Mouse (Mus musculus): ENCODE measurements at regions not wholly inside any gene's neighbourhood (a gene's known extent, or its start where the extent isn't known, plus 50 kb on each side); places are given as distances from the start of the nearest gene placed in this dataset.
A peak's percentile ranks its signal among the peaks of the same experiment; 100 is the strongest.

- no peaks in the 10 kb centered on the region for H3K9me3 ChIP-seq (ENCODE audit: control insufficient read depth, low read length)
- H3K4me3 ChIP-seq (ENCODE audit: low read length), result no peak overlapping the region
- peaks cover 9% of the 10 kb centered on the region; the same call in 1 of the 2 replicates for H3K4me1 ChIP-seq (ENCODE audit: control insufficient read depth, insufficient read depth, low read length)
- H3K27ac ChIP-seq (ENCODE audit: low read depth, low read length), result no peak overlapping the region
- WGBS, result 46% methylated on average over 4 of the region's 4 CpGs
- no peak overlapping the region for H3K9ac ChIP-seq (ENCODE audit: low read depth, low read length)
- H3K27me3 ChIP-seq (ENCODE audit: control insufficient read depth, insufficient read depth, low read length), result no peaks in the 10 kb centered on the region
- no peak overlapping the region for H3K4me2 ChIP-seq (replicated peaks; ENCODE audit: low read depth, low read length)
- no peak for ATAC-seq (ENCODE audit: low FRiP score, low TSS enrichment)
- no peaks in the 10 kb centered on the region for H3K36me3 ChIP-seq (ENCODE audit: control insufficient read depth, insufficient read depth, low read length)
Measured at GRCm38 (mm10) chr6:17195538-17195937, 85.4 kb upstream of the Cav2 start.

DNA sequence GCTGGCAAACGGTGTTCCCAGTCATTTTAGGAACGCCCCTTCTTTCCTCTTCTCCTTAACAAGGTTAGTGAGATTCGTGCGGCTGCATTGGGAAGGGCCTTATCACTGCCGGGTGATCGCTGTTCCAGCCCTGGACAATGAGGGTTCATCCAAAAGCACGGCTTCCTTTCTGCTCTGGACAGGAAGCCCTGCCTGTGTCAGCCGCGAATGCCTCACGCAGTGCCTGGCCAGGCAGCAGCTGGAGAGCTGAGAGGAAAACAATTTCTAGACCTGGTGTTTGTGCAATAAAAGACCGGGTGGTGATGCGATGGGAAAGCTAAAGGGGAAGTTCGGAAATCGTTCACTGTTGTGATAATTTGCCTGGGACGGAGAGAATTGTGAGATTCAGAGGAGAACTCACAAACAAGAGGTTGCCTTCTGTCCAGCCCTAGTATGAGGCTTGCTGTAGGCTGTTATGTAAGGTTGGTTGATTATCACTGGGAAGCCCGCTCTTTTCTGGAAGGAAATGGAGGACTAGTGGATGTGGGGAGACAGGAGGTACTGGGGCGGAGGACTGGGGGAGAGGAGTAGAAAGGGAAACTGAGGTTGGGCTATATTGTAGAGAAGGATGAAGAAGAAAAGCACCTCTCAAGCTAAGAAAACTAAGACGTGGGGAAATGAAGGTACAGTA is 83.1 kb upstream of the Cav2 start:
- H3K27ac ChIP-seq (ENCODE audit: low read depth, low read length), result peak overlapping the region; percentile 42; the same call in 1 of the 2 replicates
- H3K9ac ChIP-seq (ENCODE audit: low read depth, low read length), result no peak overlapping the region
- H3K4me1 ChIP-seq (ENCODE audit: control insufficient read depth, insufficient read depth, low read length), result peaks cover 9% of the 10 kb centered on the region; the same call in 1 of the 2 replicates
- H3K9me3 ChIP-seq (ENCODE audit: control insufficient read depth, low read length), result no peaks in the 10 kb centered on the region
- WGBS, result 59% methylated on average over 18 of the region's 18 CpGs
- no peaks in the 10 kb centered on the region for H3K36me3 ChIP-seq (ENCODE audit: control insufficient read depth, insufficient read depth, low read length)
- H3K4me3 ChIP-seq (ENCODE audit: low read length), result no peak overlapping the region
- H3K27me3 ChIP-seq (ENCODE audit: control insufficient read depth, insufficient read depth, low read length), result no peaks in the 10 kb centered on the region
- ATAC-seq (ENCODE audit: low FRiP score, low TSS enrichment), result peak; percentile 37; the same call in 1 of the 2 replicates
- H3K4me2 ChIP-seq (replicated peaks; ENCODE audit: low read depth, low read length), result 0 out of 2 replicates have a peak overlapping the region, but pooled peaks have one; percentile 5

DNA sequence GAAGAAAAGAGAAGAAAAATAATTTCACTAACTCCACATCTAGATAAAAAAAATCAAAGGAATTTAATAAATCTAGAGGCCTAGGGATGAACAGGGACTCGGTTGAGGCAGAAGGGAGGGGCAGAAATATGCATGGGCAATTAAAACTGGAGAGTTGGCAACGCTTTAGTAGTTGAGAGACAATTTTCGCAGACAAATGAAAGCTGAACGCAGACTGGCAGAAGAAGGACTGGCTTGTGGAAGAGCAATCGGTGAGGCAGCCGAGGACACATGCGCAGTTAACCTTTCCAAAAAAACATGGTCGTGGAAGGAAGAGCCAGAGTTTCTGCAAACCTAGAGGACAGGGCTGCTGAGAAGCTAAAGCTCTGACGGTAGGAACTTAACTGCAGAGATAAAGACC is 82.1 kb upstream of the Cav2 start:
- Histone ChIP-seq H3K27ac (ENCODE audit: low read depth, low read length) (no peak overlapping the region), H3K9ac (ENCODE audit: low read depth, low read length) (no peak overlapping the region), H3K9me3 (ENCODE audit: control insufficient read depth, low read length) (no peaks in the 10 kb centered on the region), H3K27me3 (ENCODE audit: control insufficient read depth, insufficient read depth, low read length) (no peaks in the 10 kb centered on the region), H3K4me1 (ENCODE audit: control insufficient read depth, insufficient read depth, low read length) (peaks cover 9% of the 10 kb centered on the region; the same call in 1 of the 2 replicates), H3K4me2 (replicated peaks; ENCODE audit: low read depth, low read length) (no peak overlapping the region), H3K36me3 (ENCODE audit: control insufficient read depth, insufficient read depth, low read length) (no peaks in the 10 kb centered on the region), H3K4me3 (ENCODE audit: low read length) (no peak overlapping the region)
- ATAC-seq (ENCODE audit: low FRiP score, low TSS enrichment), result no peak
- WGBS, result 66% methylated on average over 9 of the region's 9 CpGs

GRCm38 (mm10) chr6:17201916-17202636 is 78.9 kb upstream of the Cav2 start:
- no peak overlapping the region for H3K4me2 ChIP-seq (replicated peaks; ENCODE audit: low read depth, low read length)
- peaks cover 9% of the 10 kb centered on the region; the same call in 1 of the 2 replicates for H3K4me1 ChIP-seq (ENCODE audit: control insufficient read depth, insufficient read depth, low read length)
- H3K36me3 ChIP-seq (ENCODE audit: control insufficient read depth, insufficient read depth, low read length), result no peaks in the 10 kb centered on the region
- no peak for ATAC-seq (ENCODE audit: low FRiP score, low TSS enrichment)
- H3K9me3 ChIP-seq (ENCODE audit: control insufficient read depth, low read length), result no peaks in the 10 kb centered on the region
- 75% methylated on average over 6 of the region's 6 CpGs for WGBS
- H3K4me3 ChIP-seq (ENCODE audit: low read length), result no peak overlapping the region
- no peak overlapping the region for H3K27ac ChIP-seq (ENCODE audit: low read depth, low read length)
- no peaks in the 10 kb centered on the region for H3K27me3 ChIP-seq (ENCODE audit: control insufficient read depth, insufficient read depth, low read length)
- H3K9ac ChIP-seq (ENCODE audit: low read depth, low read length), result no peak overlapping the region

GRCm38 (mm10) chr6:17203302-17203701 is 77.7 kb upstream of the Cav2 start:
- Histone ChIP-seq H3K4me2 (replicated peaks; ENCODE audit: low read depth, low read length) (no peak overlapping the region), H3K9ac (ENCODE audit: low read depth, low read length) (no peak overlapping the region), H3K36me3 (ENCODE audit: control insufficient read depth, insufficient read depth, low read length) (no peaks in the 10 kb centered on the region), H3K27me3 (ENCODE audit: control insufficient read depth, insufficient read depth, low read length) (no peaks in the 10 kb centered on the region), H3K4me1 (ENCODE audit: control insufficient read depth, insufficient read depth, low read length) (0 out of 2 replicates have a peak, but pooled peaks cover 4% of the 10 kb centered on the region), H3K9me3 (ENCODE audit: control insufficient read depth, low read length) (no peaks in the 10 kb centered on the region), H3K27ac (ENCODE audit: low read depth, low read length) (no peak overlapping the region), H3K4me3 (ENCODE audit: low read length) (no peak overlapping the region)
- WGBS, result 94% methylated on average over 5 of the region's 5 CpGs
- no peak for ATAC-seq (ENCODE audit: low FRiP score, low TSS enrichment)

GRCm38 (mm10) chr6:17203900-17204686 is 76.9 kb upstream of the Cav2 start:
- WGBS, result 75% methylated on average over 9 of the region's 9 CpGs

DNA sequence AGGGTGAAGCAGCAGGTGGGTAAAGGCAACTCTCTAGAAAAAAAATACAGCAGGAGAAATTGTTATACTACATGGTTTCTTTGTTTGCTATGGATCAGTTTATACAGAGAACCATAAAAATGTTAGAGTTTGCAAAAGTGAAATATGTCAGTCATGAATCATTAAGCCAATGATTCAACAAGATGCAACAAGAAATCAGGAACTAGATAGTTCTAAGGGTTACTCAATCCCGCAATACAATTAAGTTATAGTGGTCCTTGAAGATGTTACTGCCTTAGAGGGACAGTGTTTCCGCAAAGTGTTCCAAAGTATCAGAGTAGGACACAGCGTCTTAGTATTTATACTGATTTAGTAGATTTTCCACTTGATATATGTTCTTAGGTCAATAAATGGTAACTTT is 74.1 kb upstream of the Cav2 start:
- H3K4me3 ChIP-seq (ENCODE audit: low read length), result no peak overlapping the region
- H3K27ac ChIP-seq (ENCODE audit: low read depth, low read length), result no peak overlapping the region
- H3K36me3 ChIP-seq (ENCODE audit: control insufficient read depth, insufficient read depth, low read length), result no peaks in the 10 kb centered on the region
- no peak for ATAC-seq (ENCODE audit: low FRiP score, low TSS enrichment)
- H3K4me2 ChIP-seq (replicated peaks; ENCODE audit: low read depth, low read length), result no peak overlapping the region
- no peaks in the 10 kb centered on the region for H3K9me3 ChIP-seq (ENCODE audit: control insufficient read depth, low read length)
- peaks cover 4% of the 10 kb centered on the region; the same call in 1 of the 2 replicates for H3K4me1 ChIP-seq (ENCODE audit: control insufficient read depth, insufficient read depth, low read length)
- H3K27me3 ChIP-seq (ENCODE audit: control insufficient read depth, insufficient read depth, low read length), result no peaks in the 10 kb centered on the region
- WGBS, result 97% methylated on average over 3 of the region's 3 CpGs
- H3K9ac ChIP-seq (ENCODE audit: low read depth, low read length), result no peak overlapping the region

More at GRCm38 (mm10) chr6:17203900-17204686, 76.9 kb upstream of the Cav2 start:
- Histone ChIP-seq H3K9me3 (ENCODE audit: control insufficient read depth, low read length) (no peaks in the 10 kb centered on the region), H3K27me3 (ENCODE audit: control insufficient read depth, insufficient read depth, low read length) (no peaks in the 10 kb centered on the region), H3K4me3 (ENCODE audit: low read length) (no peak overlapping the region), H3K9ac (ENCODE audit: low read depth, low read length) (no peak overlapping the region), H3K4me2 (replicated peaks; ENCODE audit: low read depth, low read length) (no peak overlapping the region), H3K27ac (ENCODE audit: low read depth, low read length) (no peak overlapping the region), H3K4me1 (ENCODE audit: control insufficient read depth, insufficient read depth, low read length) (peaks cover 5% of the 10 kb centered on the region; the same call in 1 of the 2 replicates), H3K36me3 (ENCODE audit: control insufficient read depth, insufficient read depth, low read length) (no peaks in the 10 kb centered on the region)
- ATAC-seq (ENCODE audit: low FRiP score, low TSS enrichment), result no peak

DNA sequence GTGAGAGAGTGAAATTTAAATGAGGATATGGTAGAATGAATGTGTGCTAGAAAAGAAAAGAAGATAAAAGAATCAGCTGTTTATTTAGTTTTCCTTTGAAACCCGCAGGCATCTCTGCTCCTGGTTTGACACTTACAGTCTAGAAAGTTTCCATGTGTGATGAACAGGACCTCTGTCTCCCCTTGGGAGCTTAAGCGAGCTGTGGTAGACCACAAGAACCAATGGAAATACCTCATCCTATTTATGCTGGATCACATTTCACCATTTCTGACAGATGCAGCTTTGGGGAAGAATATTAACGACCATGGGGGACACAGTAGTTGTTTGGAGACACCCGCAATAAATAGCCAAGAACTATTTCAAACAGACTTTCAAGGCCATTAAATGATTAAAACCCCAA is 71.2 kb upstream of the Cav2 start:
- Histone ChIP-seq H3K27me3 (ENCODE audit: control insufficient read depth, insufficient read depth, low read length) (no peaks in the 10 kb centered on the region), H3K4me2 (replicated peaks; ENCODE audit: low read depth, low read length) (no peak overlapping the region), H3K4me3 (ENCODE audit: low read length) (no peak overlapping the region), H3K4me1 (ENCODE audit: control insufficient read depth, insufficient read depth, low read length) (peaks cover 4% of the 10 kb centered on the region; the same call in 1 of the 2 replicates), H3K36me3 (ENCODE audit: control insufficient read depth, insufficient read depth, low read length) (no peaks in the 10 kb centered on the region), H3K27ac (ENCODE audit: low read depth, low read length) (no peak overlapping the region), H3K9ac (ENCODE audit: low read depth, low read length) (no peak overlapping the region), H3K9me3 (ENCODE audit: control insufficient read depth, low read length) (no peaks in the 10 kb centered on the region)
- 38% methylated on average over 4 of the region's 4 CpGs for WGBS
- peak; percentile 80 for ATAC-seq (ENCODE audit: low FRiP score, low TSS enrichment)
